Mouse (Mus musculus): ENCODE measurements around the gene Myrfl.

Gene Myrfl

GRCm38 (mm10) chr10:116913647-116914273, 17.0 kb upstream of the Myrfl start:
- DNase-seq (ENCODE audit: low spot score in 2 of 2) = no peak

DNA sequence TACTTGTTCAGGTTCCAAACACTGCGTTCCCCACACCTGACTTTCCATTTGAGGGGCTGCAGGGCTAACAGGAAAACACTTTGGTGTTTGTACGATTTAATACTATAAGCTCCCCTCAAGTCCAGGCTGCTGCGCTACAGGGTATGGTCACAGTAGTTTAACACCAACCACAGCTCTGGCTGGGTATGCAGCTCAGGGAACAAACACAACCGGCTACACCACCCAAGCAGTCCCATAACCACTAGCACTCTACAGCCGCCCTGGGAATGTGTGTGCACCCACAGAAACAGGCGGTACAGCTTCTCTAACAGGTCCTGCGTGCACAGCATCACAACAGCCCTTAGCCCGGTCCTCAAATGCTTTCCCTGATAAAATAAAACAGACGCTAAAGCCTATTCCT, 16.1 kb upstream of the Myrfl start:
- no peak for DNase-seq (ENCODE audit: low spot score in 2 of 2)

- DNase-seq (ENCODE audit: low spot score in 2 of 2) = no peak
Observed at GRCm38 (mm10) chr10:116908901-116909642, 12.4 kb upstream of the Myrfl start.

- no peak for DNase-seq (ENCODE audit: low spot score in 2 of 2)
Observed at GRCm38 (mm10) chr10:116906794-116907193, 10.1 kb upstream of the Myrfl start.

- DNase-seq (ENCODE audit: low spot score in 2 of 2) = no peak
Observed at GRCm38 (mm10) chr10:116904503-116904908, 7.8 kb upstream of the Myrfl start.

GRCm38 (mm10) chr10:116895108-116895833, 1.4 kb downstream of the Myrfl start:
- DNase-seq (ENCODE audit: low spot score in 2 of 2) = no peak

DNA sequence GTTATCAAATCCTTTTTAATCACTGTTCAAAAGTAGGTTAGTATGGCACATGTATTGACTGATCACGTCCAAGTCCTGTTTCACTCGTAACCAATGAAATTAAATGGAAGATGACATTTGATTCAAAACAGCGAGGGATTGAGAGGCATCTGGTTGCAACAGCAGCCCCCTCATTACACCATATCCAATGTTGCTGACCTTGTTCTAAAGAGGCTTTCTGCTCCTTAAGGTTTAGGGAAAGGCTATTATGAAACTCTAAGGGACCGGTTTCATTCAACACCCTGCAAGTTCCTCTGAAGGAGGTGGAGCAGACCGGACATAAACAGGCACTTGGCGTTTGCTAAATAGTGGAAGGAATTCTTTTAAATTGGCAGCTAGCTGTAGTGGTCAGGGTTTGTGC, 2.2 kb downstream of the Myrfl start:
- DNase-seq (ENCODE audit: low spot score in 2 of 2) = no peak

GRCm38 (mm10) chr10:116893753-116894152, 3.0 kb downstream of the Myrfl start:
- DNase-seq (ENCODE audit: low spot score in 2 of 2) = peak in 1 of 2 experiments; percentile 37

- peak in 1 of 2 experiments; percentile 7 for DNase-seq (ENCODE audit: low spot score in 2 of 2)
Observed at GRCm38 (mm10) chr10:116890587-116890986, 6.1 kb downstream of the Myrfl start.

GRCm38 (mm10) chr10:116884552-116884951, 12.2 kb downstream of the Myrfl start:
- no peak for DNase-seq (ENCODE audit: low spot score in 2 of 2)

GRCm38 (mm10) chr10:116883531-116883930, 13.2 kb downstream of the Myrfl start:
- DNase-seq (ENCODE audit: low spot score in 2 of 2) = no peak

GRCm38 (mm10) chr10:116877436-116877835, 19.3 kb downstream of the Myrfl start:
- DNase-seq (ENCODE audit: low spot score in 2 of 2) = no peak

DNA sequence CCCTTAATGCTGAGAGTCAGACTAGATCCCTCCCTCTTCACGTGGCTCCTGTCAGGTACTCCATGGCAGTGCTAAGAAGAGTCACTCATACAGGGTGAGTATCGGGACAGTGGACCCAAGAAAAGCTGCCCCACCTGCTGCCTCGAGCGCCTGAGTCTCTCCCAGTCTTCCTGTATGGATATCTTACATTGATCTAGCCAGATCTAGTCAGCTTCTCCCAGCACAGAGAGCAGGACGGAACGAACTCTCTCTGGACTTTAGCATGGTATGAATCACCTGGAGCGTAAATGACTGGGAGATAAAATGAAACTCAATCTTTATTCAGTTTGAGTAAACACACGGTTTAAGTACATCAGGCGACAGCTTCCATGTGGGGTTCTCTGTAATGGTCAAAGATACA, 22.2 kb downstream of the Myrfl start:
- DNase-seq (ENCODE audit: low spot score in 2 of 2) = no peak

DNA sequence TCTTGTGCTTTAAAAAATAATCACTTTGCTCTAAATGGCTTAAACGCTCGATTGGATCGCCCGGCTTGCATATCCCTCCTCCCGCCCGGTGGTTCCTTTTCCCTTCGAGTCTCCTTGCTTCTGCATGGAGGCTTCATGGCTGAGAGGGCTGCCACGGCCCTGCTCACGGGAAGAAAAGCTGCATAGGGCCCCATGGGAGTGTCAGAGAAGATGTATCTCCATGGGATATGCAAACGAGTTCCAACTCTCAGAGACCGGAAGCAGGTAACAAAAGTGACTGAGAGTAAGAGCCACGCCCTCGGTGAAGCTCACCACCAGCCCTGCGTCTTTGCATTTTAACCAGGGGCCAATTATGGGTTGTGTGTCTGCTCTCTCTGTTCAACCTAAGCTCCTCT, 24.7 kb downstream of the Myrfl start:
- peak in 1 of 2 experiments; percentile 7 for DNase-seq (ENCODE audit: low spot score in 2 of 2)

GRCm38 (mm10) chr10:116871329-116872015, 25.2 kb downstream of the Myrfl start:
- DNase-seq (ENCODE audit: low spot score in 2 of 2) = peak in 1 of 2 experiments; percentile 52

DNA sequence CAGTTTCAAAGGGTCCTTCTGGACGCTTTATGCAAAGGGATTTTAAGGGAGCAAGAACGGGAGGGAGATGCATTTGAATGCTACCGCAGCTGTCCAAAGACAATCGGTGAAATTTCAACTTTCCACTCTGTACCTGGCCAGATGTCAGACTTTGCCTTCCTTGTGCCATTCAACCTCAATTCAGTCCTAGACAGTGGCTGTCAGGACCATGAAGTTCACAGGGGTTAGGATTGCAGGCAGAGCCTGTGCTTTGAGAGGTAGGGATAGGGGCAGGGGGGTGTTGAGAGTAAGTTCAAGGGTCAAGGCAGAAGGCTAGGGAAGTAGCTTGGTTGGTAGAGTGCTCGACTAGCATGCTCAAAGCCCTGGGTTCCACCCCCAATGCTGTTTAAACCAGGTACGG, 25.9 kb downstream of the Myrfl start:
- no peak for DNase-seq (ENCODE audit: low spot score in 2 of 2)

DNA sequence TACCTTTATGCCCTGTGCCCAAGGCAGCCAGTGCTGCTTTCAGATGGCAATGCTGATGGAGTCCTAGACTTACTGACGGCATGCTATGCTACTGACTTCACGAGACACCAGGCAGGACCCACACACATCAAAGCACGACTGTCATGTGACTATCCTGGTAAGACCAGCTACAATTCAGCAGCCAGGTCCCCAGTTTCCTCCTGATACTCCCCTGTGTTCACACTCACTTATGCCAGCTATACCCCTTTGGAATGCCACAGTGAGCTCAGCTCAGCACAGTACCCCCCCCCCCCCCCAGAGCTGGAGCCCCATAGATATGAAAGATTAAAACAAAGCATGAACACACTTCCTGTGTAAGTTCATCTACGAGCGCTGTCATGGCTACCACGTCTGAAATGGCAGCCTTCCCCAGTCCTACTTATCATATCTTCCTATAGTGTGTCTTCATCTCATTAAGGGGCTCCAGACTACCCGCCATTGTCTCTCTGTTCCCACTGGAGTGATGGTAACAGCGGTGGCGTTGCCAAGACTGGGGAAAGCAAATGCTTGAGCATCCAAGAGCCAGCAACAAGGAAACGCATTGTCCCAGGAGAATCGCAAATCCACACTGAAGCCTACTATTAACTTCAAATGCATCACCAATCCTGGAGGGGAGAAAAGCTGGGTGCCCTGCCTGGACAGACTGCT, 43.4 kb downstream of the Myrfl start:
- DNase-seq (ENCODE audit: low spot score in 2 of 2) = no peak

- DNase-seq (ENCODE audit: low spot score in 2 of 2) = peak; percentile 89 to 93
Observed at GRCm38 (mm10) chr10:116848749-116849473, 47.8 kb downstream of the Myrfl start.

GRCm38 (mm10) chr10:116841551-116841950, 55.2 kb downstream of the Myrfl start:
- DNase-seq (ENCODE audit: low spot score in 2 of 2) = no peak

GRCm38 (mm10) chr10:116830676-116831075, 66.0 kb downstream of the Myrfl start:
- no peak for DNase-seq (ENCODE audit: low spot score in 2 of 2)

DNA sequence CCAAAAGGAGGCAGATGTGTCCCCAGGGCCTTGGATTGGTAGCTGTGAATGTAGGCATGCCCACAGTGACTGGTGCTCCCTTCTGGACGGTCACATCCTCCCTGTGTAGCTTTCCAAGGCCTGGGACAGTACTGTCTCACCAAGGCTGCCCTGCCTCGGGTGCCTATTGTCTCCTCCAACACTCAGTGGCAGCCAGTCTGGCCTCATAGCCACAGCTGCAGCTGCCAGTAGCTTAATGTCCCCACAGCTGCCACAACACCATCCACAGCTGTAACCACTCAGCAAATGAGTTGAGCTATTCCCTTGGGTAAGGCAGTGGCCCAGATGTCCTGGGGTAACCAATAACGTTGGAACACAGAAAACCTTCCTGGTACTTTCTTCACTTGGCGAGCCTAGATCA, 68.6 kb downstream of the Myrfl start:
- no peak for DNase-seq (ENCODE audit: low spot score in 2 of 2)

Data from cerebellum, postnatal 4 days (tissue).